Mouse (Mus musculus): ENCODE data around the gene Elovl5. TPM values are rescaled to one million over a fixed set of nuclear protein-coding genes. Genes with fewer than 3 reads are reported as not detected.

Gene Elovl5
- polyA plus RNA-seq, 1 experiment from 2014 or later, result 81.3 TPM

- DNase-seq (ENCODE audit: low spot score), result no peak
Observed at GRCm38 (mm10) chr9:77927431-77927830, 10.3 kb downstream of the Elovl5 start.

GRCm38 (mm10) chr9:77928769-77929168, 11.6 kb downstream of the Elovl5 start:
- DNase-seq (ENCODE audit: low spot score), result peak; percentile 42

DNA sequence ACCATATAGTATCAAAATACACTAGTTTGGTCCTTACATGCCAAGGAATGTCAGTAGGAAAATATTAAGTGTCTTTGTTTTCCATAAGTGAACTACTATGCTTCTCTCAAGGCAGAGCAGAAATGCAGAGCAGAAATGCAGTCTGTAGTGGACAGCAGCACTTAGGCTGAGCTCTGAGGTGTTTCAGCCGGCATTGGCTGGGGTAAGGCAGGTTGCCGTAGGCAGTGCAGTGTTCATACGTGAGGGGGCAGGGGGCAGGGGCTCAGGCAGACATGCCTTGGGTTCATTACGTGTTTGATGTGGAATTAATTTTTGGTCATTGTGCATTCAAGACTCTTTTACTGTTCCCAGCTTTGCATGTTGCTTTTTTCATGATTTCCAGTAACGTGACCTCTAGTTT, 12.1 kb downstream of the Elovl5 start:
- DNase-seq (ENCODE audit: low spot score), result no peak

- DNase-seq (ENCODE audit: low spot score), result no peak
Observed at GRCm38 (mm10) chr9:77930036-77930859, 13.1 kb downstream of the Elovl5 start.

- no peak for DNase-seq (ENCODE audit: low spot score)
Observed at GRCm38 (mm10) chr9:77930860-77931184, 13.7 kb downstream of the Elovl5 start.

DNA sequence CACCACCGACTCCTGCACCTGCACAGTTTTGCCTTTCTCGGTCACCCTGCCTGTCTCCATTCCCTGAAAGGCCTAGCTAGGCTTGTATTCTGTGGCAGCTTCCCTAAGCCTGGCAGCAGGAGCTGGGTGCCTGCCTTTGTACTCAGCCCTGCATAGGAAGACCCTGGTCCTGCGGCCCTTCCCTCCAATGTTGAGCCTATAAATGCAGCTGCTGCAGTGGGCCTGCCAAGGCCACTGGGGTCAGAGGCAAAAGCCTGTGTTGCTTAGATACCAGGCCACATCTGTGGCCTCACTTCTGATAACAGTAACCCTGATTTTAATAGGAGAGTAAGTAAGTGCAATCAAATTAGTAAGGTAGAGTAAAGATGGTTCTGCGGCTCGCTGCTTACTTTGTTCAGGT, 14.6 kb downstream of the Elovl5 start:
- no peak for DNase-seq (ENCODE audit: low spot score)

GRCm38 (mm10) chr9:77935818-77936611, 18.9 kb downstream of the Elovl5 start:
- no peak for DNase-seq (ENCODE audit: low spot score)

- DNase-seq (ENCODE audit: low spot score), result no peak
Observed at GRCm38 (mm10) chr9:77937875-77938274, 20.7 kb downstream of the Elovl5 start.

- no peak for DNase-seq (ENCODE audit: low spot score)
Observed at GRCm38 (mm10) chr9:77938761-77939553, 21.8 kb downstream of the Elovl5 start.

GRCm38 (mm10) chr9:77939554-77939920, 22.4 kb downstream of the Elovl5 start:
- DNase-seq (ENCODE audit: low spot score), result no peak

DNA sequence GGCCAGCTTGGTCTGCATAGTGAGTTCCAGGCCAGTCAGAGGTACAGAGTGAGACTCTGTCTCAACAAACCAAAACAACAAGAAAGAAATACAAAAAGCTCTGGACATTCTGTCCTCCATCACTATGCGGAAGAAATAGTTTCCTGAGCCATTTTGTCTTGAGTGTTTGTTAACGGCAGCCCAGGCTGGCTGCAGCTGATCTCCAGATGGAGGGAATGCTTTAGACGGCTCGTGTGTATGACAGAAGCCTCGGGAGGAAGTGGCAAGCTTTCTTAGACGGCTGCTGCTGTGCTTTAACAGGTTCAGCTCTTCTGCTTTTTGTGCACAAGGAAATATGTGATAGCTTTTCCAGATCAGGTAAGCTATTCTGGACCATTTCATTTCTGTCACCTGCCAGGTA, 23.9 kb downstream of the Elovl5 start:
- no peak for DNase-seq (ENCODE audit: low spot score)

DNA sequence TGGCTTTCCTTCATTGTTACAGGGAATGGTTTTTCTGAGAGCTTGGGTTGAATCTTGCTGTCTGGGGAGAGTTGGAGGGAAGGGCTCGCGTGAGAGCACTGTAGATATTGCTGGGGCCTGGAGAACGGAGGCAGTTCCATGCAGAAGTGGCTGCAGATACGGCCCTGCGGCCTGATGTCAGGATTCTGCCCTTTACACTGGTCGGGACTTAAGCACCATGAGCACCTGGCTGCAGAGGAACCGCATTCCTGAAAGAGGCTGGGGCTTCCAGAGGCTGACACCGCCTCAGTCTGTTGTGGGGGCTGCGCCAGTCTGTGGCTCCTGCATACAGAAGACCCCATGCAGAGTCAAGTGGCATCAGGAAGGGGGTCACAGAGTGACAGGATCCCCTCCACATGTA, 24.7 kb downstream of the Elovl5 start:
- no peak for DNase-seq (ENCODE audit: low spot score)

- no peak for DNase-seq (ENCODE audit: low spot score)
Observed at GRCm38 (mm10) chr9:77942411-77942810, 25.2 kb downstream of the Elovl5 start.

GRCm38 (mm10) chr9:77943316-77943715, 26.2 kb downstream of the Elovl5 start:
- DNase-seq (ENCODE audit: low spot score), result no peak

GRCm38 (mm10) chr9:77944195-77944594, 27.0 kb downstream of the Elovl5 start:
- no peak for DNase-seq (ENCODE audit: low spot score)

GRCm38 (mm10) chr9:77945792-77946666, 28.9 kb downstream of the Elovl5 start:
- DNase-seq (ENCODE audit: low spot score), result no peak

DNA sequence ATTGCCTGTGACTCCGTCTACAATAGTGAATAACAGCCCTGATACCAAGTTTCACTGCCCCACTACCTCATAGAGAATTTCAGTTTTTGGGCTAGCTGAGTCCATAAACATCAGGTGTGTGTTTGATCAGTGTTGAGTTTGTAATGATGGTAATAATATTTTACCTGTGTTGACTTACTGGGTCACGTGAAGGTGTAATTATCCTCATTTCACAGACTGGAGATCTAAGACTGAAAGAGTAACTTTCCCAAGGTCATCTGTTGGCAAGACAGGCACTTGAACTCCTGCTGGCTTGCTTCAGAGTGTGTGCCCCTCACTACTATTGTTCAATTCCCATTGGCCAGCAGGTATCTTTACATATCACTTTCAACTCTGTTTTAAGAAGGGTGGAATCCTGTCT, 31.1 kb downstream of the Elovl5 start:
- no peak for DNase-seq (ENCODE audit: low spot score)

DNA sequence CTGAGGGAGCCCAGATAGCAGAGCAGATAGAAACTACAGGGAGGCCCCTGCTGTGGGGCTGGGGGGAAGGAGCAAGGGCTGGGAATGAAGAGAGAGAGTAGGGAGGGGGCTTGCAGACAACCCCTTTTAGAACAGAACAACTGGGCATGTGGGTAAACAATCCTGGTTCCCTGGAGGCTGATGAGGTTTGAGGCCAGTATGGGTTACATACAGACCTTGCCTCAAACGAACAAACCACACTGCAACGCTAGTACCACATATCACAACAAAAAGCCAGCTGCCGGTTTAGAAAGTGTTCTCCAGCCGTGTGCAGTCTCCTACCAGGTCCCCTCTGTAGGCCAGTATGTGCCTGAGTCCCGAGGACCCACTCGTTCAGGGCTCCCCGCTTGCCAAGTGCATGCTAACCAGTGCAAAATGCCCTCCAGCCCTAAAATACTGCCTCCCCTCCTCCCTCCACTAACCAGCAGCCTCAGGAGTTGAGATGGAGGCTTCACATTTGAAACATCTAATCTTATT, 32.6 kb downstream of the Elovl5 start:
- peak; percentile 36 for DNase-seq (ENCODE audit: low spot score)

- DNase-seq (ENCODE audit: low spot score), result no peak
Observed at GRCm38 (mm10) chr9:77950841-77951475, 33.8 kb downstream of the Elovl5 start.

DNA sequence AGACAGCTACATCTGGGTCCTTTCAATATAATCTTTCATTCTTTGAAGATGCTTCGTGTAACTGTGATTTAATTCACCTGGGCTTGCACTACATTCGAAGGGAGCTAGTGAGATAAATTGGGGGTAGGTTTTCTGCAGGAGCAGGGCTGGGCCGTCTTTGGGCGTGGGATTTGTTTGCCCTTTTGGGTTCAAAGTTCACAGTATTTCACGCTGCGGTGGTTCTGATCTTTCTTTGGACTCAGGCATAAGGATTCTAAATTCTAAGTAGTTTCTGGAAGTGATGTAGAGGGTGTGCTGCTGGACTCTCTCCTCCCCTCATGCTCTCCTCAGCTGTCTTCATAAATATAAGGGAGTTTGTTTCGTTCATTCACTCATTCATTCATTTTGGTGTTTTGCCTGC, 34.8 kb downstream of the Elovl5 start:
- DNase-seq (ENCODE audit: low spot score), result no peak
